Mouse (Mus musculus) liver, embryonic 15.5 days (tissue): ENCODE measurements around the gene Fam92b. TPM values are rescaled to one million over a fixed set of nuclear protein-coding genes. Genes with fewer than 3 reads are reported as not detected.

Source experiments
- ATAC-seq: fragments of 200-750 bp; cut with Nextera tagmentation; 2 replicates; pipeline ENCODE4 v1.8.0; 2017; ENCODE audit warnings: moderate number of reproducible peaks, mild to moderate bottlenecking, moderate library complexity; ENCODE audit not compliant: insufficient read depth
- H3K27ac ChIP-seq: fragments of 300-500 bp; sonication (generic); replicated peaks from 2 replicates; pipeline ENCODE4 v1.5.1; 2015; ENCODE audit warnings: mild to moderate bottlenecking, inconsistent platforms
- H3K27me3 ChIP-seq: fragments of 300-500 bp; sonication (generic); 2 replicates; pipeline ENCODE4 v1.6.1; 2015; ENCODE audit warnings: mild to moderate bottlenecking, inconsistent platforms
- H3K36me3 ChIP-seq: fragments of 300-500 bp; sonication (generic); replicated peaks from 2 replicates; pipeline ENCODE4 v1.6.1; 2015; ENCODE audit warnings: moderate library complexity, mild to moderate bottlenecking, inconsistent platforms
- H3K4me1 ChIP-seq: fragments of 300-500 bp; sonication (generic); replicated peaks from 2 replicates; pipeline ENCODE4 v1.6.1; 2015; ENCODE audit warnings: inconsistent platforms
- H3K4me2 ChIP-seq: fragments of 300-500 bp; sonication (generic); 2 replicates; pipeline ENCODE4 v1.6.1; 2015; ENCODE audit warnings: moderate library complexity, mild to moderate bottlenecking, inconsistent platforms
- H3K4me3 ChIP-seq: fragments of 300-500 bp; sonication (generic); replicated peaks from 2 replicates; pipeline ENCODE4 v1.5.1; 2015; ENCODE audit warnings: mild to moderate bottlenecking, inconsistent platforms
- H3K9ac ChIP-seq: fragments of 300-500 bp; sonication (generic); 2 replicates; pipeline ENCODE4 v1.6.1; 2015; ENCODE audit warnings: moderate library complexity, mild to moderate bottlenecking, inconsistent platforms
- H3K9me3 ChIP-seq: fragments of 300-500 bp; sonication (generic); replicated peaks from 2 replicates; pipeline ENCODE4 v1.6.1; 2016; ENCODE audit warnings: inconsistent platforms
- WGBS: fragments of 180-500 bp; shearing (Covaris S2); methylation state at CpG from one replicate; pipeline ENCODE4 v1.1.7; 2015; ENCODE audit warnings: mixed read lengths; ENCODE audit not compliant: insufficient replicate concordance; 5-methylcytosine and 5-hydroxymethylcytosine counted together
- polyA plus RNA-seq: library from polyadenylated mRNA; unstranded; fragments of >200 nt; fragmentation: Nextera tagmentation; extraction: Ambion mirVana; gene quantifications from 2 replicates; pipeline ENCODE4 v1.2.1, GENCODE M21; 2015

Gene Fam92b
- polyA plus RNA-seq, 1 experiment from 2014 or later = not detected

- no peak for ATAC-seq
- peaks cover 7% of the 10 kb centered on the region; the same call in 1 of the 2 replicates for H3K4me1 ChIP-seq
- 70% methylated on average over 4 of the region's 4 CpGs for WGBS
- H3K9me3 ChIP-seq = no peaks in the 10 kb centered on the region
- no peak overlapping the region for H3K4me2 ChIP-seq
- H3K27ac ChIP-seq = no peak overlapping the region
- no peaks in the 10 kb centered on the region for H3K36me3 ChIP-seq
- peaks cover 27% of the 10 kb centered on the region for H3K27me3 ChIP-seq
- no peak overlapping the region for H3K9ac ChIP-seq
- no peak overlapping the region for H3K4me3 ChIP-seq
Measured at GRCm38 (mm10) chr8:120129547-120129946, 47.7 kb downstream of the Fam92b start.

GRCm38 (mm10) chr8:120126357-120127161 lies 50.7 kb downstream of the Fam92b start:
- Histone ChIP-seq H3K4me2 (no peak overlapping the region), H3K4me3 (no peak overlapping the region), H3K27ac (no peak overlapping the region), H3K36me3 (no peaks in the 10 kb centered on the region), H3K4me1 (peaks cover 7% of the 10 kb centered on the region; the same call in 1 of the 2 replicates), H3K9ac (no peak overlapping the region), H3K27me3 (peaks cover 36% of the 10 kb centered on the region), H3K9me3 (no peaks in the 10 kb centered on the region)
- peak; percentile 49 for ATAC-seq
- WGBS = 16% methylated on average over 14 of the region's 14 CpGs

GRCm38 (mm10) chr8:120124836-120125389 lies 52.4 kb downstream of the Fam92b start:
- ATAC-seq = no peak

GRCm38 (mm10) chr8:120124261-120124660 lies 53.0 kb downstream of the Fam92b start:
- Histone ChIP-seq H3K36me3 (no peaks in the 10 kb centered on the region), H3K27ac (no peak overlapping the region), H3K4me2 (no peak overlapping the region), H3K4me3 (no peak overlapping the region), H3K27me3 (peaks cover 47% of the 10 kb centered on the region), H3K9ac (no peak overlapping the region), H3K9me3 (no peaks in the 10 kb centered on the region), H3K4me1 (peaks cover 9% of the 10 kb centered on the region; the same call in 1 of the 2 replicates)
- WGBS = 5% methylated on average over 6 of the region's 6 CpGs
- no peak for ATAC-seq

More at GRCm38 (mm10) chr8:120124836-120125389, 52.4 kb downstream of the Fam92b start:
- H3K27me3 ChIP-seq = peaks cover 42% of the 10 kb centered on the region
- H3K9me3 ChIP-seq = no peaks in the 10 kb centered on the region
- no peak overlapping the region for H3K9ac ChIP-seq
- 61% methylated on average over 7 of the region's 7 CpGs for WGBS
- H3K36me3 ChIP-seq = no peaks in the 10 kb centered on the region
- no peak overlapping the region for H3K4me3 ChIP-seq
- no peak overlapping the region for H3K4me2 ChIP-seq
- H3K4me1 ChIP-seq = peaks cover 9% of the 10 kb centered on the region; the same call in 1 of the 2 replicates
- H3K27ac ChIP-seq = no peak overlapping the region

- Histone ChIP-seq H3K4me2 (no peak overlapping the region), H3K9me3 (no peaks in the 10 kb centered on the region), H3K9ac (no peak overlapping the region), H3K4me1 (peaks cover 7% of the 10 kb centered on the region), H3K27me3 (peaks cover 65% of the 10 kb centered on the region), H3K36me3 (no peaks in the 10 kb centered on the region), H3K4me3 (no peak overlapping the region), H3K27ac (no peak overlapping the region)
- ATAC-seq = no peak
- WGBS = 49% methylated on average over 5 of the region's 5 CpGs
Measured at GRCm38 (mm10) chr8:120120951-120121350, 56.3 kb downstream of the Fam92b start.

- H3K27me3 ChIP-seq = peaks cover 71% of the 10 kb centered on the region
- H3K4me2 ChIP-seq = no peak overlapping the region
- no peak overlapping the region for H3K4me3 ChIP-seq
- H3K9ac ChIP-seq = no peak overlapping the region
- no peaks in the 10 kb centered on the region for H3K9me3 ChIP-seq
- no peak for ATAC-seq
- H3K27ac ChIP-seq = no peak overlapping the region
- peaks cover 6% of the 10 kb centered on the region; the same call in 1 of the 2 replicates for H3K4me1 ChIP-seq
- no peaks in the 10 kb centered on the region for H3K36me3 ChIP-seq
- WGBS = 28% methylated on average over 6 of the region's 6 CpGs
Measured at GRCm38 (mm10) chr8:120119931-120120330, 57.3 kb downstream of the Fam92b start.

- Histone ChIP-seq H3K4me1 (peaks cover 9% of the 10 kb centered on the region), H3K9me3 (no peaks in the 10 kb centered on the region), H3K4me3 (no peak overlapping the region), H3K36me3 (no peaks in the 10 kb centered on the region), H3K4me2 (no peak overlapping the region), H3K27me3 (peaks cover 71% of the 10 kb centered on the region), H3K9ac (no peak overlapping the region), H3K27ac (no peak overlapping the region)
- 41% methylated on average over 3 of the region's 3 CpGs for WGBS
- no peak for ATAC-seq
Measured at GRCm38 (mm10) chr8:120119429-120119828, 57.8 kb downstream of the Fam92b start.

- no peak overlapping the region for H3K9ac ChIP-seq
- peaks cover 76% of the 10 kb centered on the region for H3K27me3 ChIP-seq
- H3K9me3 ChIP-seq = no peaks in the 10 kb centered on the region
- no peak overlapping the region for H3K27ac ChIP-seq
- ATAC-seq = no peak
- no peak overlapping the region for H3K4me2 ChIP-seq
- H3K4me1 ChIP-seq = peaks cover 15% of the 10 kb centered on the region
- no peak overlapping the region for H3K4me3 ChIP-seq
- WGBS = 55% methylated on average over 5 of the region's 5 CpGs
- H3K36me3 ChIP-seq = no peaks in the 10 kb centered on the region
Measured at GRCm38 (mm10) chr8:120118847-120119246, 58.4 kb downstream of the Fam92b start.

- H3K4me2 ChIP-seq = no peak overlapping the region
- no peak overlapping the region for H3K27ac ChIP-seq
- H3K9ac ChIP-seq = no peak overlapping the region
- no peaks in the 10 kb centered on the region for H3K9me3 ChIP-seq
- peaks cover 19% of the 10 kb centered on the region for H3K4me1 ChIP-seq
- no peak for ATAC-seq
- peaks cover 74% of the 10 kb centered on the region for H3K27me3 ChIP-seq
- 69% methylated on average over 9 of the region's 9 CpGs for WGBS
- no peak overlapping the region for H3K4me3 ChIP-seq
- no peaks in the 10 kb centered on the region for H3K36me3 ChIP-seq
Measured at GRCm38 (mm10) chr8:120118162-120118561, 59.1 kb downstream of the Fam92b start.

- 39% methylated on average over 7 of the region's 7 CpGs for WGBS
- no peak overlapping the region for H3K27ac ChIP-seq
- no peaks in the 10 kb centered on the region for H3K9me3 ChIP-seq
- H3K27me3 ChIP-seq = peaks cover 69% of the 10 kb centered on the region
- no peak overlapping the region for H3K9ac ChIP-seq
- no peak for ATAC-seq
- H3K4me1 ChIP-seq = peaks cover 30% of the 10 kb centered on the region
- no peaks in the 10 kb centered on the region for H3K36me3 ChIP-seq
- H3K4me3 ChIP-seq = no peak overlapping the region
- no peak overlapping the region for H3K4me2 ChIP-seq
Measured at GRCm38 (mm10) chr8:120116600-120116999, 60.7 kb downstream of the Fam92b start.
